Comparison of ENCODE assay signal across 9 mouse cellular contexts in the genomic region with DNA sequence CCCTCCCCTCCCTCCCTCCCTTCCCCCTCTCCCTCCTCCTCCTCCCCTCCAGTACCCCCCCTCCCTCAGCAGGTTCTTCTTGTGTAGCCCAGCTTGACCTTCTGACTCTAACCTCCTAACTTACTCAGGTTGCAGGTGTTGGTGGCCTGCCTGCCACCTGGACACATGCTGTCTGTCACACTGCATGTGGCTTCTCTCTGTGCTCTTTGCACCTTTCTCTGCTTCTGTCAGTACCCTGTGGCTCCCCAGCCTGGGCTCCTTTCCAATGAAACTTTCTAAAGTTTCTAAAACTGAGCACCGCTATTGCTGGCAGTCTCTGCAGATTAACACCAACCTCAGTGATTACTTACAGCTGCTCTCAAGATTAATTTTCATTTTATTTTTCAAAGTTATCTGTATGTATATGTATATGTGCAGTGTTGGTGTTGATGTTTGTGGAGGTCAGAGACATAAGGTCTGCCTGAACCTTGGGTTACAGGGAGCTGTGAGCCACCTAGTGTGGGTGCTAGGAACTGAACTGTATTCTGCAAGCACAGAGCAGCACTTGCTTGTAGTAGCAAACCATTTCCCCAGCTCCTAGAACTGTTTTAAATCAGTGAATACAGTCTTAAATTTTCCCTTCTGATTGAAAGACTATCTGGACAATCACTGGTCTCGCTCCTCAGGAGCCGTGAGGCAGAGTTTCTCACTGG. TPM values are rescaled to one million over a fixed set of nuclear protein-coding genes. Genes with fewer than 3 reads are reported as not detected.
DNase-seq lines count a peak whose midpoint lies in the region; ATAC-seq and TF ChIP-seq lines count a peak whose summit lies in the region.
"Had no signal": no experiment of that assay in that cellular context is flagged by ENCODE, and none has a peak within 500 bp of the region (broad histone marks: within the 10 kb centered on the region; RNA-seq: fewer than 3 reads in every experiment).

No protein-coding gene starts in this region.

- peak; percentile 25 for DNase-seq in gastrocnemius, adult 18-20 months (ENCODE audit: low spot score)
- no peak for DNase-seq in gastrocnemius, postnatal 25 days
- peak; percentile 9 for DNase-seq in ovary, postnatal 14 days (ENCODE audit: low spot score)
- no peak for DNase-seq in ovary, postnatal 10 days (ENCODE audit: low spot score)
- DNase-seq in brain, embryonic 14.5 days (ENCODE audit: low read depth) = peak; percentile 55
- peak; percentile 48 to 67 for DNase-seq in kidney, postnatal 25 days

- H3K27ac ChIP-seq in small intestine, adult 2 months (ENCODE audit: insufficient read depth, low read depth, low read length) = no peak overlapping the region
- H3K27ac ChIP-seq: neural tube, embryonic 12.5 days had no signal

- peaks cover 14% of the 10 kb centered on the region for H3K36me3 ChIP-seq in small intestine, adult 2 months (ENCODE audit: control insufficient read depth, insufficient read depth, low read length)
- H3K36me3 ChIP-seq: neural tube, embryonic 12.5 days had no signal

- peak; percentile 62; the same call in 1 of the 2 replicates for TF ChIP-seq CTCF in brain, embryonic 14.5 days (IDR thresholded peaks at IDR 0.05; ENCODE audit: borderline replicate concordance, extremely low read depth, insufficient read depth, insufficient read length)
- TF ChIP-seq CTCF in small intestine, adult 2 months (IDR thresholded peaks at IDR 0.05; ENCODE audit: extremely low read depth, insufficient read length, insufficient replicate concordance, low read depth, low read length) = peak; percentile 37; the same call in 1 of the 2 replicates

- H3K4me3 ChIP-seq in small intestine, adult 2 months (ENCODE audit: low read depth, low read length) = no peak overlapping the region
- H3K4me3 ChIP-seq: neural tube, embryonic 12.5 days had no signal

- H3K4me1 ChIP-seq in small intestine, adult 2 months (ENCODE audit: control insufficient read depth, insufficient read depth, insufficient read length, low read length) = no peaks in the 10 kb centered on the region
- H3K4me1 ChIP-seq: neural tube, embryonic 12.5 days had no signal

- no peak for ATAC-seq in frontal cortex, adult (ENCODE audit: low TSS enrichment)

- H3K27me3 ChIP-seq in small intestine, adult 2 months (ENCODE audit: control insufficient read depth, insufficient read depth, low read length) = no peaks in the 10 kb centered on the region
- H3K27me3 ChIP-seq: neural tube, embryonic 12.5 days had no signal

- WGBS in small intestine, adult 2 months = 84% methylated on average over 3 of the region's 3 CpGs

- no peak for TF ChIP-seq POLR2A in brain, embryonic 14.5 days (IDR thresholded peaks at IDR 0.05; ENCODE audit: borderline replicate concordance, extremely low read depth, insufficient read depth, insufficient read length, poor library complexity, severe bottlenecking)
- no peak for TF ChIP-seq POLR2A in small intestine, adult 2 months (IDR thresholded peaks at IDR 0.05; ENCODE audit: low read depth, low read length)

RNA-seq across cellular contexts. Expression of a gene that starts 24.9 kb away (rescaled TPM):
- 10 to 100 TPM; 34.9 to 45.5 TPM for total RNA-seq in gastrocnemius, adult 18-20 months (2021)
- 10 to 100 TPM; 27.2 to 27.4 TPM for total RNA-seq in gastrocnemius, postnatal 25 days (2021)
- 5.5 and 6.4 TPM in 2 replicates for polyA plus RNA-seq in brain, embryonic 14.5 days (2012; rRNA removed)
- 7.4 and 20.5 TPM in 2 replicates for polyA plus RNA-seq in small intestine, adult 2 months (2012; rRNA removed)

RNA-seq across cellular contexts. Expression of a gene that starts 25.8 kb away (rescaled TPM):
- 10 to 100 TPM; 38.1 TPM for total RNA-seq in gastrocnemius, adult 18-20 months (2021)
- total RNA-seq in gastrocnemius, postnatal 25 days (2021) = 10 to 100 TPM; 38.5 to 46.3 TPM
- polyA plus RNA-seq in brain, embryonic 14.5 days (2012; rRNA removed) = 83.9 and 115 TPM in 2 replicates
- 9.8 and 14.6 TPM in 2 replicates for polyA plus RNA-seq in small intestine, adult 2 months (2012; rRNA removed)

RNA-seq across cellular contexts. Expression of a gene that starts 38.5 kb away (rescaled TPM):
- 1 to 10 TPM; 2.7 to 3.8 TPM for total RNA-seq in gastrocnemius, adult 18-20 months (2021)
- total RNA-seq in gastrocnemius, postnatal 25 days (2021) = 1 to 10 TPM; 3.1 to 3.2 TPM
- polyA plus RNA-seq in brain, embryonic 14.5 days (2012; rRNA removed) = 39.8 and 46.4 TPM in 2 replicates
- 4.1 and 7.1 TPM in 2 replicates for polyA plus RNA-seq in small intestine, adult 2 months (2012; rRNA removed)

RNA-seq across cellular contexts. Expression of a gene that starts 51.1 kb away (rescaled TPM):
- total RNA-seq in gastrocnemius, adult 18-20 months (2021) = 10 to 100 TPM; 18.3 to 20.3 TPM
- 10 to 100 TPM; 18.3 to 20.2 TPM for total RNA-seq in gastrocnemius, postnatal 25 days (2021)
- 38.4 and 43.1 TPM in 2 replicates for polyA plus RNA-seq in brain, embryonic 14.5 days (2012; rRNA removed)
- 1.7 and 3.2 TPM in 2 replicates for polyA plus RNA-seq in small intestine, adult 2 months (2012; rRNA removed)

RNA-seq across cellular contexts. Expression of a gene that starts 53.5 kb away (rescaled TPM):
- 10 to 100 TPM in 1 of 2 experiments, 1 to 10 TPM in 1; 8.8 to 10.5 TPM for total RNA-seq in gastrocnemius, adult 18-20 months (2021)
- total RNA-seq in gastrocnemius, postnatal 25 days (2021) = 10 to 100 TPM; 12.8 to 15.9 TPM
- polyA plus RNA-seq in brain, embryonic 14.5 days (2012; rRNA removed) = 194 and 297 TPM in 2 replicates
- polyA plus RNA-seq in small intestine, adult 2 months (2012; rRNA removed) = 93.0 and 100 TPM in 2 replicates

Comparison
In these comparisons a context has a peak if more than half of its experiments do, and no peak if none do; other contexts are left out.
1. DNase-seq: peak in gastrocnemius, adult 18-20 months (single experiment), ovary, postnatal 14 days (single experiment), brain, embryonic 14.5 days (single experiment) and kidney, postnatal 25 days (2 of 2); none in gastrocnemius, postnatal 25 days (single experiment) and ovary, postnatal 10 days (single experiment).